Mouse (Mus musculus) left cerebral cortex, postnatal 14 days (tissue): ENCODE data around the gene Tex9. TPM values are rescaled to one million over a fixed set of nuclear protein-coding genes. Genes with fewer than 3 reads are reported as not detected.

ENCODE experiments used
- DNase-seq, 2 experiments: peaks; one replicate each; pipeline ENCODE4 v3.0.0; 2021 to 2022; ENCODE audit warnings: low spot score in 2 of 2, mixed read lengths in 1 of 2
- intact Hi-C: fragments of 180-260 bp; cut with DNase I; formaldehyde crosslinking; loops from one replicate; pipeline ENCODE4 v1.15.1; 2025
- total RNA-seq, 2 experiments: library from RNA; stranded (reverse); gene quantifications; 2 replicates each; pipeline ENCODE4 v1.2.3; 2021

Gene Tex9
- total RNA-seq, 2 experiments from 2014 or later, result 9.8 to 10.5 TPM

DNA sequence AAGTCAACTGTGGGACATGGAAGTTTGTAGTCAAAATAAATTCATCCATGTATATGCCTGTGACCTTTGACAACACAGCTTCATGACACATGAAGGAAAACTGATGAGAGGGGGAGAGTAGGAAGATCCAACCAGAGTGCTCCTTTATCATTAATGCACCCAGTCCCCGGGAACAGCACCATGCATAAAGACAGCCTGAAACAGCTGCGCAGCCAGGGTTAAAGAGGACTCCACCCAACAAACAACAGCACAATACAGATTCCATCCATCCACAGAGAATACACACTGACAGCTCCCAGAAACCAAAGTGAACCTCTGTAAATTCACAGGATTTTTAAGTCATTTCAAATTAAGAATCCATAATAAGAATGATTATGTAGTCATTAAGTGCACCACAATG, 42.2 kb downstream of the Tex9 start:
- intact Hi-C loops, result no loop called here
- no peak for DNase-seq

DNA sequence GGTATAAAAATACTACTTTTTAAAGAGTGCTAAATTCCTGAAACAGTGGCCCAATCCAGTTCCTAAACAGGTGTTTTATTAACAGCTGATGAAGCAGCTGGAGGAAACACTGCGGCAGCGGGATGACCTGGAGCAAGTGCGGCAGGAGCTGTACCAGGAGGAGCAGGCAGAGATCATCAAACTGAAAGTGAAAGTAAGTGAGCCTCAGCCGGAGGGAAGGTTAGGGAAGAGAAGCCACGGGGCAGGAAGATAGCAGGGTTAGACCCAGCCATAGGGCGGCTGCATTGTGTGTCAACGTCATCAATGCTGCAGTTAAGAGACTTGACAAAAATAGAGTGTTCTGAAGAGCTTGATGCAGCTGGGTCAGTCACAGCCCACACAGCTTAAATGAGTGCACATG, 42.6 kb downstream of the Tex9 start:
- no peak for DNase-seq
- intact Hi-C loops, result no loop called here

DNA sequence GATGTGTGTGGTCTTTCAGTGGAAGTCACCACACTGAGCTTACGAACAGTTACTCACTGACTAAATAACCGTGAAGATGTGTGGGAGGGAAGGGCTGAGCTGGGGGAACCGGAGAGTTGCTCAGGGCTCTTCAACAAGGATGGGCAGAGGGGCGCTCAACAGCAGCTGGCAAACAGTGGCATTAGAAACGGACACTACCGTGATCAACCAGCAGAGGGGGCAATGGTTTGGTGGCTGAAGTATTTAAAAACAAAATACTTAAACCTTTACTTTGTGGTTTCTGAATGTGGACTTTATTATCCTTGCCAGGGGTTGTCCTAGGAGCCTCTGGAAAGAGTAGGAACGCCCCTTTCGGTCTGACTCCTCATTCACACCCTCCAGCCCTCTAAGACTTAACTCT, 44.0 kb downstream of the Tex9 start:
- intact Hi-C loops, result no loop called here
- peak; percentile 57 to 71 for DNase-seq

DNA sequence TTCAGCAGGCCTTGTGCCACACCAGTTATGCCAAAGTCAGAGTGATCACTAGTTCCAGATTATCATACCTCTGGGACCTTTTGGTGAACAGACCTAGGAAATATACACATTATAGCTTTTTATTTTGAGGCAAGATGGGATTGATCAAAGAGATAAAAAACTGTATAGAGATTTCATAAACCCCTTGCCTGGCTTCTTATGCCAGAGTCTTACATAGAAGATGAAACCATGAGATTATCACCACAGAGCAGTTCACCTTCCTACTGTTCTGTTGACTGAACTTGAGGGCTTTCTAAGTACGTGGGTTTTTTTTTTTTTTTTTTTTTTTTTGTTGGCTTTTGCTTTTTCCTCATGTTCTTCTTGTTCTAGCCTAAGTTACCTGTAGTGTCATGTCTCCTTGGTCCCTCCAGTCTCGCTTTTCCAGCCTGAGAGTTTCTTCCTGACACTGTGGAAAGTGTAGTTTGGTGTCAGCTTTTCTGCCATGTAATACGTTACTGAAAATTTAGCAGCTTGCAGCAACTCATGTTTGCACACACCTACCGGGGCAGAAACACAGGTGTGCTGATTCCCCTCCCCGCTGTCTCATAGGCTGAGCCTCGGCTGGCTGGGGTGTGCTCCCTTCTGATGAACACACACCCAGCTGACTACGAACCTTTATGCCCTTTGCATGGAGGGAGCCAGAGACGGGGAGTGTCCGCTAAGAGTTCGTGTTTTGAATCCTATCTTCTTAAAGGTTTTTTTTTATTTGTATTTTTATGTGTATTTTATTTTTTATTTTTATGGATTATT, 49.9 kb downstream of the Tex9 start:
- DNase-seq, result no peak
- intact Hi-C loops, result no loop called here

DNA sequence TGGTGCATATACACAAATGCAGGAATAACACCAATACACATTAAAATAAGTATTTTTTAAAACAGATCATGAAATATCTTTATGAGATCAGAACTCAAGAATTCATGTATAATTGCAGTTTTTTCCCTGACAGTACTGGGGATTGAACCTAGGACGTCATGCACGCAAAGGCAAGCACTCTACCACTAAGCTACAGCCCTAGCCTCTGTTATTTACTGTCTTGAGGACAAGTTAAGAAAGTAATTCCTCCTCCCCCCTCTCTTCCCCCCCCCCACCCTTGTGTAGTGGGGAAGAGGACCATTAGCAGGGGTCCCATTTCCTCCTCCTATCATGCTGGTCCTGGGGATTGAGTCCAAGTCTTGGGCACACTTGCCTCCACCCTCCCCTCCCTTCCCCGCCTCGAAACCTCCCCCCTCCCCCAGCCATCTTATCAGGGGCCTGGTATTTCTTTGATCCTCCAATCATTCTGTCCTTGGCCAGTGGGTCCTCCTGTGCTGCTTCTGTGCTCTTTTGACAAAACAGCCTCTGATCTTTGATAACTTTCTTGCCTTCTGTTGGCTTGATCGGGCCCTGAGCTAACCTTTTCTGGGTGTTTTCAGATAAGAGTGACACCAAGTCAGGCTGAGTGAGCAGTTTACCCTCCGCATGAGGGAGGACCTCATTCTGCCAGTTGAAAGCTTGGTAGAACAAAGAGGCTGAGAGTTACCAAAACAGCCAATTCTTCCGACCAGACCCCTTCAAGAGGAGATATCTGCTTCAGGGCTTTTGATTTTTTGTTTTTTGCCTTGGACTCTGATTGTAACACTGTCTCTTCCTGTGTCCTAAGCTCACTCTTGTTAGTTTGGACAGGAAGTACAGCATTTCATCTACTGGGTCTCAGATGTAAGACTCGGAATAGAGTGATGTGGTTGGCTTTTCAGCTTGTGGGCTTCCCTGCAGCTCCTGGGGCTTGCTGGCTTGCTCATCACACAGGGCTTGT, 50.8 kb downstream of the Tex9 start:
- intact Hi-C loops, result no loop called here
- DNase-seq, result no peak

DNA sequence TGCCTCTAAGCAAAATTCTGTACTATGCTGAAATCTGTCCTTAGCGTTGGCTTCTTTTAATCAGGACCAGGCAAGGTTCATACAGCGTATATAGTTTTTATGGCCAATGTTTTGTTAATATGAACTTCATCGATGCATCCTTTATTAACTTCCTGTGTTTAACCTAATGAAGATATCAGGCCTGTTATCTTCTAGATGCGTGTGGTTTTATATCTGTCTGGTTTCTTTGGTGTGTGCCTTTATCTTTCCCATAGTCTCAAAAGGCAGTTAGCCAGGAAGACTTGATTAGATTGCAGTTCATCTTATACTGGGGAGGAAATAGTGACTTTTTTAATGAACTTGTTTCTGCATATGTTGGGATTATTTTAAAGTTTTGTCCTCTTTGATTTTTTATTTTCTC, 51.7 kb downstream of the Tex9 start:
- intact Hi-C loops, result no loop called here
- DNase-seq, result no peak

DNA sequence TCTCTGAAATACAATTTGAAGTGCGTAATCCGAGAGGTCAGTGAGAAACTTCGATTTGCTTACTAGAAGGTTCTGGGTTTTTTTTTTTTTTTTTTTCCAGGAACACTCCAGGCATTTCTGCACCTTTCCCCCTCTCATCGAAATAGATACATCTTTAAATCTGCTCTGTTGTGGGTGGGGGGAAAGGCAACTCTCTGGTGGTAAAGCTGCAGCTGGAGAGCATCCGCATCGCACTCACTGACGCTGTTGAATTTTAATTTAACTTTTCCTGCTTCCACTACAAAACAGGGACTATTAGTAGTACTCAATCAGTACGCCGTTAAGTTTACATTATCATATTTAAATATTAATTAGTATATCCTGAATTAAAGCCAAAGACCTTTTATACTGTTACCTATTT, 53.3 kb downstream of the Tex9 start:
- intact Hi-C loops, result no loop called here
- no peak for DNase-seq

DNA sequence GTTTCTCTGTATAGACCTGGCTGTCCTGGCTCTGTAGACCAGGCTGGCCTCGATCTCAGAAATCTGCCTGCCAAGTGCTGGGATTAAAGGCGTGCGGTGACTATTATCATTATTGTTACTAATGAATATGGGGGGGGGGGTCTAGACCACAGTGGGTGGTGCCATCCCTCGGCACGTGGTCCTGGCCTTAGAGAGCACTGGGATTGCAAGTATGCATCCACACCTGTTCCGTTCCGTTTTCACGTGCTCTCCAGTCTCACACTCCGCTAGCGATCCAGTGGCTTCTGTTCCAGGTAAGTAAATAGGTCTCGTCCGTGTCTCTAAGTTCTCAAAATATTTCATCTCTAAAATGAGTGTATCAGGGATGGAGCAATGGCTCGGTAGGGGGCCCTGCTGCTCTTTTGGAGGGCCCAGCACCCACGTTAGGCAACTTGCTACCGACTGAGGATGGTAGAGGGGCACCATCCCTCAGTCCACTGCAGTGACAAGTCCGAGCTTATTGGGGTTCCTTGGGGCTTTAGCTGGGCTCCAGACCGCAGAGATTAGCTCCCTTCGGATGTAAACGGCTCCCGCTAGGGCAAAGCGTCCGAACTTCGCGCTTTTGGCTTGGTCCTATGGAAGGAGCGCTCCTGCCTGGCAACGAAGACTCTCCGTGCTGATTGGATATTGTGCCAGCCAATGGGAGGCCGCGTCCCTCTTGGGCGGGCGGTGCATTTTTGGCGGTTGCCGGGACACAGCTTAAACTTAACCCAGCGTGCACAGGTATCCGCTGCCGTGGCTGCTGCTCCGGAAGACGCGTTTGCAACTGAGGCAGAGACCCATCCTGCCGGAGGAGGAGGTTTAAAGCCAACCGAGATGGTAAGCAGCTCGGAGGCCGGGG, 54.0 kb downstream of the Tex9 start, which contains the start of gene Mns1:
Gene Mns1 (plus strand): TSS at position 190 of the 880 bp plus-strand sequence.
- peak; percentile 94 for DNase-seq
- intact Hi-C loops, result no loop called here

DNA sequence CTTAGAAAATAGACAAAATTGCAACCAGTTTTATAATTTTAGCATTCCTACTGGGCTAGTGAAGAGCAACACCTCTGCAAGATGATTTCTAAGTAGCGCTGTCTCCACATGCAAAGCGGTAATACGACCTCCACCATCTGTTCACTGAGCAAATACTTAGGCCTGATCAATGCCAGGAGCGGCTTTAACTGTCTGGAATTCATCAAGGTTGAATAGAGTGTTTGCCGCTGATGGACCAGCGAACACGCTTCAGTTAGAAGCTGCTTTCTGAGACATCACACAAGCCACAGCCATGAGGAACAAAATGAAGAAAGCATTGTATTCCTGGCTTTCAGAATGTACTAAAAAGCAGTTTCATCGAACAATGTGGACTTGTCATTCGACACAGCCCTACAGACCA, 57.1 kb downstream of the Tex9 start:
- intact Hi-C loops, result no loop called here
- DNase-seq, result no peak

DNA sequence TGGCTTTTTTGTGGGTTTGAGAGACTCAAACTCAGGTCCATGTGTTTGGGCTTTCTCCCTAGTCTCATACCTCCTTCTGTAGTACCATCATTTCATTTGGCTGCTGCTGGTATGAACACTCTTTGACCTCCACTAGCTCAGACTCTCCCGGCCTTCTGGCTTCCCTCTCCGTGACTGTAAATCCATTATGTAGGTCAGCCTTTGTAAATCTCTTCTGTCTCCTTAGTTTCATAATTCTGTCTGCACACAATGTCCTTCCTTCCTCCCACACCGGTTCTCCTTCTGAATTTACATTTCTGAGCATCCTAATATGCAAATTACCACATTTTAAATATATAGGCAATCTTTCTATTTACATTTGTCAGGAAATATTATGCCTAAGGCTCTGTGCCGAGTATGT, 64.2 kb downstream of the Tex9 start:
- peak in 1 of 2 experiments; percentile 15 for DNase-seq
- intact Hi-C loops, result no loop called here

DNA sequence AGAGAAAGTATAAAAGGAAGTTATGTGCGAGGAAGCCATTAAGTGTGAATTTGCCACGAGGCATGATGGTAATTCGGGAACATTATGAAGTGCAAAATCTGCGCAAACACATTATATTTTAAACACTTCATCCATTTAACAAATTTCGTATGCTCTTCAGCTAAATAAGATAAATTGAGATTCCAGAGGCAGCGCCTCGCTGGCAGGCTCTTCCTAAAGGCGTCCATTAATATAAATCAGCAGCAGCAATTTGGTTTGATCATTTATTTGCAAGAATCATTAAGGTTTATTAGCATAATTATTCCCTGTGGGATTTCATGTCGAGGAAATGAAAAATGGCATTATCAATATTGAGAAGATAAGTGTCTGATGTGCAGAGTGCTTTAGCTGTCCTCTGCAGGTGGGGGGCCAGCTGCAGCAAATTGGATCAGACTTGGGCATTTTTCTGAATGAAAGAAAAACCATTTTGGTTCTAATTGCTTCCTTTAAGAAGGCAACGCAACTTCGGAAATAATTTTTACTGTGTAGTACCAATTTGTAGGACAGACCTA, 66.6 kb downstream of the Tex9 start:
- intact Hi-C loops, result no loop called here
- DNase-seq, result no peak

DNA sequence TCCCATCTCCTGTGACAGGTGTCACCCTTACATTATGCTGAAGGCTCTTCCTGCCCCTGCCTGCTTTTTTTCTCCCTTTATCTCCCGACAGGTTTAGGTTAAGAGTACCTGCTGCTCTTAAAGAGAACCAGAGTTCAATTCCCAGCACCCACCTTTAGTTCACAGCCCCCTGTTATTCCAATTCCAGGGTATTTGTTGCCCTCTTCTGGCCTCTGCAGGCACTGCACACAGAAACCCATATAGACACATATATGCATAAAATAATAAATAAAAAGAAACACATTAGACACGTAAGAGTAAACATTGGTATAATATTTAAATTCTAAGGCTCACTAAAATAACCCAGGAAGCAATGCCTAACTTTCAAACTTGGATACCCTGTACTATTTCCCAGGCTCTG, 69.3 kb downstream of the Tex9 start:
- no peak for DNase-seq
- intact Hi-C loops, result no loop called here

DNA sequence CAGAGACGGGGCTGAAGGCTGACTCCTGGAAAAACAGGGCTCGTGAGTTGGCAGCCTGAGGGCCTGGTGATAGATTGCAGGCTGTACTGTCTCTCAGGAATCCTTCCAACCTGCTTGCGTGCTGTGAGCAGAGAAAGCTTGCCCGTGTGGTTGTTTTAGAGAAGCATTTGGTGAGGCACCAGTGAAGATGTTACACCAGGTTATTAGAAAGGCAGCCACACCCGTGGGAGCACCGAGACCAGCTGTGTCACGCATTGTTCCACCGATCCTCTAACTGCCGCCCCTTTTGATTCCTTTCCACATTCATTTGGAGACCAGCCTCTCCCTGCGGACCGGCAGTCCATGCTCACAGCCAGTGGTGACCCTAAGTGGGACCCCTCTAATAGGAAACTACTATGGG, 69.7 kb downstream of the Tex9 start:
- intact Hi-C loops, result no loop called here

DNA sequence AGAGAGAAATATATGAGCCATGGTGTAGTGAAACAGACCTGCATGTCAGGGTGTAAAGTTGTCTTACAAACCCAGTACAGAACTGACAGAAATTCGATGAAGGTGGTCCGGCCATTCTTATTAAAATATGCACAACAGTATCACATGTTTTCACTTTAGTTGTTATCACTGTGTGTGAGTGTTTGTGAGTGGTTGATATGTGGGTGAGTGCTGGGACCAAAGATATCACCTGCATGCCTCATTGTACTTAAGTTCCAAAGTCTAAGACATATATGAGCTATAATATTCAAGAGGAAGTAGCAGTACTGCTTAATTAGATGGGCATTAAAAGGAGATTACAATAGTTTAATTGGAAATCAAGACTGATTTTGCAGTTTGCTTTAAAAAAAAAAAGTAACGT, 71.5 kb downstream of the Tex9 start:
- intact Hi-C loops, result no loop called here
- no peak for DNase-seq

More for the DNA sequence above, 69.7 kb downstream of the Tex9 start:
- DNase-seq, result no peak

DNA sequence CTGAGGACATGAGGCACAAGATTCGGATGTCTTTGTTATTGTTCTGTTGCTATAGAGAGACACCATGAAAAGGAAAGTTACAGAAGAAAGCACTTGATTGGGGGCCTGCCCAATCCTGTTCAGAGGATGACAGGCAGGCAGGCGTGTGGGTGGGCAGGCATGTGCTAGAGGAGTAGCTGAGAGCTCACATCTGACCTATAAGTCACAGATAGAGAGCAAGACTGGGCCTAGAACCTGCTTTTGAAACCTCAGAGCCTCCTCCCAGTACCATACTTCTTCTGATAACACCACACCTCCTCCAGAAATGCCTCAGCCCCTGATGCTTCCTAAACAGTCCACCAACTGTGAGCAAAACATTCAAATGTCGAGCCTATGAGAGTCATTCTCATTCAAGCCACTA, 73.6 kb downstream of the Tex9 start:
- intact Hi-C loops, result no loop called here
- no peak for DNase-seq

DNA sequence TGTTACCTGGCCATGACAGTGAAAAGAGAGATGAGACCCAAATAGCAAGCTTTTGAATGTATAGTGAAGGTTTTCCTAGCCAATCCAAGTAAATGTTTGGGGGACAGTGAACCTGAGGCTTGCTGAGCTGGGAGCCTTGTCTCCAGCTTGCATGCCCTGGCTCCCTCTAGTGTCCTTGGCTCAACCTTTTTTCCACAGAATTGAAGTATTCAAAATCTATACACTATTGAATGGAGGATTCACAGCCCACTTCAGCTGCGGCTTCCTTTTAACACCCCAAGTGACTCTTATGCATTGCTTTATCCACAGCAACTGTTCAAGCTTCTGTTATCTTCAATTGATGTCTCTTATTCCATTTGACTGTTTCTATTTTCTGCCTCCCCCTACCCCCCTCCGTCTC, 80.3 kb downstream of the Tex9 start:
- peak in 1 of 2 experiments; percentile 40 for DNase-seq
- intact Hi-C loops, result loop anchor here (5.0 kb wide), 1 partner anchor 764 kb away; no protein-coding TSS in a partner anchor

DNA sequence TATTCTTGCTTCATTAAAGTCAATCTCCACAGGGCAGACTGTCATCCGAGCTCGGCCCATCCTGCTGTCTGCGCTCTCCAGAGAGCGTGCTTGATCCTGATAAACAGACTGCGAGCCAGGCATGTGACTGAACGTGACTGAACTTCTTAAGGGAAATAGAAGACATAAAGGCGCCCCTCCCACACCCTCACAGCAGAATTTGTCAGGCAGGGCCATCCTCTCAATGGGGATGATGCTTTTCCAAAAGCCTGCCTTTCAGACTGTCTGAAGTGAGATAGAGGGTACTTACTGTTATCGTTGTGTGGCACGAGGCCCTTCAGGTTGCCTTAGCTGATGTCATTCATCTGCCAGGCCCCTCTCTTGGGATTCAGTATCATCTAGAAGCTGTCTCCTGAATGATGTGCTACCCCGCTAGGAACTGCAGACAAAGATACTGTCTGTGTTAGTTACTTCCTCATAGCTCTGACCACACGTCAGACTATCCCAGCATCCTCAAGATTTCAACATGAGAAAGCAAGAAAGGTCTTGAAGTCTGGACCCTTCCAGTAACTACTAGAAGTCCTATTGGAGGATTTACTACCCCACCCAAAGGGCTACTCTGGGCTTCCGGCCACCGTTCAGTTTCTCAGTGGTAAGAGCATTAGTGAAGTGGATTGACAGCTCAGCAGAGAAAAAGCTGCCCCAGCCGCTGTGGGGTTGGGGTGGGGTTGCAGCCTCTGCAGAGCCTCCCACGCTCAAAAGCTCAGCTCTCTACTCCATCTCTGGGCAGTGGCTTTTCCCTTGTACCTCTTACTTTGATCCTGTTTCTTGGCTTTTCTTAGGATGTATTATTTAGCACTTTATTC, 82.4 kb downstream of the Tex9 start:
- intact Hi-C loops, result loop anchor here (5.0 to 10.0 kb wide), 2 partner anchors 575 to 762 kb away; no protein-coding TSS in a partner anchor
- no peak for DNase-seq

DNA sequence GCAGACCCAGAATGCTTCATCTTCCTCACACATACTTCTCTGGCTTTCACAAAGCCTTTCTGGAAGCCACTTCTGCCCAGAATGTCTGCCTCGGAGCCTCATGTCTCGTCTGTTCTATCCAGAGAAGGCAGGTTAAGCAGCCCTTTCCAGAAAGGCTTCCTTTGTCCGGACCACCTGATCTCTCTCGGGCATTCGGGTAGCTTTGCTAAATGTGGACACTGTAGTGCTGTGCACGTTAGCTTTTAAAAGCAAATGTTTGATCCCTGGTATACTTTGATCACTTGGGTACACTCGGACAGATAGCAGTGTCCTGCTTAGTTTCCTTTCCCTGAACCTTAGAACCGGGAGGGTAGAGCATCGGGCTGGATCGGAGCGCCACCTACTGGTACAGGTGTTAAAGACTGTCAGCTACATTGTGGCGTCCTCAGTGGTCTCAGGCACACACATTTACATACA, 83.9 kb downstream of the Tex9 start:
- DNase-seq, result peak; percentile 74 to 87
- intact Hi-C loops, result loop anchor here (10.0 kb wide), 1 partner anchor 573 kb away; no protein-coding TSS in a partner anchor
